15 mouse cellular contexts compared by ENCODE assay signal in the genomic region with DNA sequence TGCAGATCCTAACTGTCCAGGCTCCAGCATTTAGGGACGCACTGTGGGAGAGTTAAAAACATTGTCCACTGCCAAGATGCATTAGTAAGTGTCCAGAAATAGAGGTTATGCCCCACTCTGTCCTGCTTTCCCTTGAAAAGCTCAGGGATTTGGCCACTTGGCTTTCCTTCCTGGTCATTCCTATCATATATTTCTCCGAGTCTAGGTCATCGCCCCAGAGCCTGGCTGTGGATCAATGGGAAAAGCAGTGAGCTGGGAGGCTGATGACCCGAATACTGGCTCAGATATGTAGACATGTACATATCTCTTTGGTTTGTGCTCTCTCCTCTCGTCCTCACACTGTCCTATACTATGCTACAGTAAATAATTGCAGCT.
DNase-seq lines count a peak whose midpoint lies in the region; ATAC-seq and TF ChIP-seq lines count a peak whose summit lies in the region.
"Had no signal": no experiment of that assay in that cellular context is flagged by ENCODE, and none has a peak within 500 bp of the region (broad histone marks: within the 10 kb centered on the region; RNA-seq: fewer than 3 reads in every experiment).

No protein-coding gene starts in this region.

- peak; percentile 21; the same call in 1 of the 2 replicates for ATAC-seq in liver, embryonic 14.5 days (ENCODE audit: insufficient read depth)
- no peak for ATAC-seq in granulocyte monocyte progenitor cell, adult 5-6 weeks (replicated peaks; ENCODE audit: poor library complexity, severe bottlenecking)
- ATAC-seq: forebrain, embryonic 15.5 days had no signal

- no peak overlapping the region for H3K27ac ChIP-seq in heart, embryonic 10.5 days
- no peak overlapping the region for H3K27ac ChIP-seq in liver, embryonic 14.5 days
- 0 out of 2 replicates have a peak overlapping the region, but pooled peaks have one; percentile 11 for H3K27ac ChIP-seq in embryonic facial prominence, embryonic 10.5 days (replicated peaks)
- H3K27ac ChIP-seq: embryonic facial prominence, embryonic 12.5 days; forebrain, embryonic 15.5 days; hindbrain, embryonic 15.5 days; neural tube, embryonic 15.5 days had no signal

- no peak for TF ChIP-seq CTCF in liver, embryonic 14.5 days (IDR thresholded peaks at IDR 0.05; ENCODE audit: low read depth)

- intact Hi-C loops in heart, postnatal 10 days (cut with DNase I): no loop called here

- peak; percentile 9 to 22 for DNase-seq in heart, postnatal 10 days
- DNase-seq in heart, embryonic 10.5 days (ENCODE audit: low spot score): no peak
- DNase-seq in liver, embryonic 14.5 days (ENCODE audit: low read depth in 3 of 3, low spot score in 3 of 3): no peak
- no peak for DNase-seq in liver
- peak; percentile 24 for DNase-seq in Muller cell, postnatal 12 days (ENCODE audit: inconsistent ontology term)
- no peak for DNase-seq in embryonic facial prominence, embryonic 10.5 days (ENCODE audit: low spot score)
- DNase-seq: kidney, adult 18-20 months; right cerebral cortex, adult 18-20 months; spleen, adult 18-20 months had no signal

- WGBS in heart, embryonic 10.5 days: 73% methylated on average over 5 of the region's 5 CpGs
- WGBS in liver, embryonic 14.5 days (ENCODE audit: insufficient replicate concordance): 51% methylated on average over 5 of the region's 5 CpGs
- 64% methylated on average over 5 of the region's 5 CpGs for WGBS in embryonic facial prominence, embryonic 10.5 days

- no peak overlapping the region for H3K4me2 ChIP-seq in liver, embryonic 14.5 days (ENCODE audit: low read depth)
- H3K4me2 ChIP-seq: embryonic facial prominence, embryonic 12.5 days; forebrain, embryonic 15.5 days; hindbrain, embryonic 15.5 days; neural tube, embryonic 15.5 days had no signal

- H3K27me3 ChIP-seq in heart, embryonic 10.5 days (ENCODE audit: insufficient read depth, poor library complexity, severe bottlenecking): no peaks in the 10 kb centered on the region
- H3K27me3 ChIP-seq in liver, embryonic 14.5 days (ENCODE audit: control insufficient read depth, insufficient read depth, low read length): no peaks in the 10 kb centered on the region
- H3K27me3 ChIP-seq in embryonic facial prominence, embryonic 10.5 days (replicated peaks; ENCODE audit: low read depth, poor library complexity, severe bottlenecking): no peaks in the 10 kb centered on the region
- H3K27me3 ChIP-seq: embryonic facial prominence, embryonic 12.5 days; forebrain, embryonic 15.5 days; hindbrain, embryonic 15.5 days; neural tube, embryonic 15.5 days had no signal

- H3K4me3 ChIP-seq in heart, embryonic 10.5 days: no peak overlapping the region
- no peak overlapping the region for H3K4me3 ChIP-seq in liver, embryonic 14.5 days (ENCODE audit: insufficient read depth in 1 of 2, low read depth in 2 of 2, low read length in 2 of 2)
- no peak overlapping the region for H3K4me3 ChIP-seq in embryonic facial prominence, embryonic 10.5 days
- H3K4me3 ChIP-seq: embryonic facial prominence, embryonic 12.5 days; forebrain, embryonic 15.5 days; hindbrain, embryonic 15.5 days; myocyte; neural tube, embryonic 15.5 days had no signal

- H3K36me3 ChIP-seq in heart, embryonic 10.5 days: no peaks in the 10 kb centered on the region
- no peaks in the 10 kb centered on the region for H3K36me3 ChIP-seq in liver, embryonic 14.5 days (replicated peaks; ENCODE audit: control insufficient read depth, insufficient read depth, low read depth)
- no peaks in the 10 kb centered on the region for H3K36me3 ChIP-seq in embryonic facial prominence, embryonic 10.5 days (replicated peaks)
- H3K36me3 ChIP-seq: embryonic facial prominence, embryonic 12.5 days; forebrain, embryonic 15.5 days; hindbrain, embryonic 15.5 days; neural tube, embryonic 15.5 days had no signal

- H3K4me1 ChIP-seq in heart, embryonic 10.5 days: peaks cover 8% of the 10 kb centered on the region; the same call in 1 of the 2 replicates
- no peaks in the 10 kb centered on the region for H3K4me1 ChIP-seq in liver, embryonic 14.5 days (replicated peaks; ENCODE audit: control insufficient read depth in 2 of 2, insufficient read depth in 2 of 2, low read length in 1 of 2)
- H3K4me1 ChIP-seq in embryonic facial prominence, embryonic 10.5 days: peaks cover 24% of the 10 kb centered on the region

- H3K9me3 ChIP-seq in heart, embryonic 10.5 days: no peaks in the 10 kb centered on the region
- no peaks in the 10 kb centered on the region for H3K9me3 ChIP-seq in liver, embryonic 14.5 days (ENCODE audit: control insufficient read depth, low read length)
- H3K9me3 ChIP-seq in embryonic facial prominence, embryonic 10.5 days: no peaks in the 10 kb centered on the region
- H3K9me3 ChIP-seq: embryonic facial prominence, embryonic 12.5 days; forebrain, embryonic 15.5 days; hindbrain, embryonic 15.5 days; neural tube, embryonic 15.5 days had no signal

- no peak for TF ChIP-seq EP300 in liver, embryonic 14.5 days (IDR thresholded peaks at IDR 0.05; ENCODE audit: low read depth)

- H3K9ac ChIP-seq in liver, embryonic 14.5 days (replicated peaks): no peak overlapping the region
- H3K9ac ChIP-seq: embryonic facial prominence, embryonic 12.5 days; forebrain, embryonic 15.5 days; hindbrain, embryonic 15.5 days; neural tube, embryonic 15.5 days had no signal

Comparison
In these comparisons a context has a peak if more than half of its experiments do, and no peak if none do; other contexts are left out.
1. DNase-seq: peak in heart, postnatal 10 days (2 of 2) and Muller cell, postnatal 12 days (single experiment); none in heart, embryonic 10.5 days (single experiment), liver, embryonic 14.5 days (0 of 3), liver (single experiment) and embryonic facial prominence, embryonic 10.5 days (single experiment).